Mouse (Mus musculus): ENCODE measurements around the gene 1700037H04Rik.

Gene 1700037H04Rik

DNA sequence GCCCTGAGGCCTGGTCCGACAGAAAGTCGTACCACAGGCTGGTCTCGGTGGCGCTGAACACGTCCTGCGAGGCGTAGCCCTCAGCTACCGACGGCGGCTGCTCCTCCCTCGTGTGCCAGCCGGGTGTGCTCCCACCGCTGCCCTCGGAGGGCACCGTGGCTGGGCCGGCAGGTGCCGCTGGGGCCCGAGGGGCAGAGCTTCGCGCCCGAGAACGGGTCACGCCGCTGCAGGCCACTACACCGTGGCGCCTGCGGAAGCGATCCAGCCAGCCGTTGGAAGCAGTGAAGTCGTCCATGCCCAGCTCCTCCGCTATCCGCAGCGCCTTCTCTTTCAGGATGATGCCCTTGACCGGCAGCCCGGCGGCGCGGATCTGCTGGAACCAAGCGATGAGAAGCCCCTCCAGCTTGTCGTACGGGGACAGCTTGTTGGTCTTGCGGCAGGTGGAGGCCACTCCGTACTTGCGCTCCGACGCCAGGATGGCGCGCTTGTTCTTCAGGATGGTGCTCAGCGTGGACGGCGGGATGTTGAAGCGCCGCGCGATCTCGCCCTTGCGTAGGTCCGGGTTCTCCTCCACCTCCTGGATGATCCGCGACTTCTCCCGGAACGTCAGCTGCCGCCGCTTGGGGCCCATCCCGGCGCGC lies 19.5 kb upstream of the 1700037H04Rik start:
- DNase-seq (ENCODE audit: low read depth, low spot score): peak; percentile 64

DNA sequence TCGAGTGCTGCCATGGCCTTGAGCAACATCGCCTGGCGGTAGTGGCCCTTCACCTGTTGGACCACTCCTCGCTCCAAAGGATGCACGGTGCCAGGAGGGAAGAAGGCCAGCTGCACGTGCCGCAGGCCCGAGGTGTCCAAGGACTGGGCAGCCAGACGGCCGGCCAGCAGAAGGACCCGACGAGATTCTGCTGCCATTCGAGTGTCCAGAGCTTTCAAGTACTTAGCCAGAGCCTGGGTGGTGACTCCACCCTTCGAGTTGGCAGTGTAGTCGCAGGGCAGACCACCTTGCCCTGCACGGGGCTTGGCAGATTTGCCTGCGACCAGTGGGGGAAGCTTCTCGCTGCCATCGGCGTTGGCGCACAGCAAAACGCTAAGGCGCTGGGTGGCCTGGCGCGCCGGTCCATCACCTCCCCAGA lies 19.0 kb upstream of the 1700037H04Rik start:
- peak; percentile 31 for DNase-seq (ENCODE audit: low read depth, low spot score)

GRCm38 (mm10) chr2:131177932-131178331 lies 18.1 kb upstream of the 1700037H04Rik start:
- no peak for DNase-seq (ENCODE audit: low read depth, low spot score)

DNA sequence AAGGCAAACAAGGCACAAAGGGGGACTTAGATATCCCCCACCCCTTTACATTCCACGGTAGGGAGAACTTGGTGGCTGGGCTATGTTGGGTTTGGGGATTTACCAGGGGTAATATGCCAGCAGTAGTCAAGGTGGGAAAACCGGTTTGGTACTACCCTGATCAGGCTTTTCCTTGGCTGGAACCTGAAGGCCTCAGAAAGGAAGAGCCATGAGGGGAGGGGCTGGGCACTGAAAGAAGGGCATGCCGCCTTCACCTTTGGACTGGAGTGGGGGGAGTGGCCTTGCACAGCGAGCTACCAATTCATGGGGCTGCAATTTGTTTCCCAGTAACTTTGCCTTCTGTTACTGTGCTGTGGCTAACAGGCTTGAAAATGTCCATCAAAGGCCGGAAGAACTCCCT lies 16.6 kb upstream of the 1700037H04Rik start:
- DNase-seq (ENCODE audit: low read depth, low spot score): no peak

- no peak for DNase-seq (ENCODE audit: low read depth, low spot score)
Observed at GRCm38 (mm10) chr2:131175945-131176309, 16.0 kb upstream of the 1700037H04Rik start.

DNA sequence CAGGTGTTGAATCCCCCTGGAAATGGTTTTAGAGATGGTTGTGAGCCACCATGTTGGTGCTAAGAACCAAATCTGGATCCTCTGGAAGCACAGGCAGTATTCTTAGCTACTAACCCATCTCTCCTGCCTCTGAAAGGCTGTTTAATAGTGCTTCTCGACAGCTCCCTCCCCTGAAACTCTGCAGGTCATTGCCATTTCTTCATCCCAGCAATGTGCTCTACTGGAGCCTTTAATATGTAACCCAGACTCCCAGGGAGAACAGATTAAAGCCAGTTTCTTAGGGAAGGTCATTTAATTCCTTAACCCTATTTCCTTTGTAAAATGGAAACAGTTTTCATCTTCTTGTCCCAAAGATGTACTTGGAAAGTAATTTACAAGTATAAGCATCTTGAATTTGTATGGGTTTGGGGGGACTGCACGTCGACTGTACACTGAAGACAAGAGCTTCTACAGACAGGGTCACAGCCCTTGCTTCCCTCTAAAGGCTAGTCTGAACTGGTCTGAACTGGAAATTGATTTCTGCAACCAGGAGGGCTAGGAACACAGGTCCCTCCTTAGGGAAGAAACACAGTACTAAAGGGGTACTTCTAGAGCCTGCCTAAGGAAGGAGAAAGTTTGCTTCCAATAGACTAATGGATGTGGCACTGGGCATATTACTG lies 15.5 kb upstream of the 1700037H04Rik start:
- no peak for DNase-seq (ENCODE audit: low read depth, low spot score)

GRCm38 (mm10) chr2:131174700-131175099 lies 14.8 kb upstream of the 1700037H04Rik start:
- peak; percentile 86 for DNase-seq (ENCODE audit: low read depth, low spot score)

DNA sequence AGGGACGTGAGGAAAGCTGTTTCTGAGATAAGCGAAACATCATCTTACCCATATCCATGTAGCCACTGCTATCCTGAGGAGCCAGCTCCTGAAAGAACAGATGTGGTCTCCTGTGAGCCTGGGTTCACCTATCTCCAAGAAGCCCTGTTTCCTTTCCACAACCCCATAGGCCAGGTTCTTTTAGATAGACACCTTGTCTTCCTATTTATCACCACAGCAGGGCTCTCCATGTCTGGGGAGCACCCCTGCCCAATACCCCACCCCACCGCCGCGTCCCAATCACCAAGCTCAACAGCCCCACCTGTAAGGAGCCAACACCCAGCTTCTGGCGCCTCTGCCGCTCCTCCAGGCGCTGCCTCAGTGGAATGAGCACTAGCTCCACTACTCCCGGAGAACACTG lies 12.4 kb upstream of the 1700037H04Rik start:
- DNase-seq (ENCODE audit: low read depth, low spot score): no peak

- DNase-seq (ENCODE audit: low read depth, low spot score): peak; percentile 47
Observed at GRCm38 (mm10) chr2:131171401-131172104, 11.7 kb upstream of the 1700037H04Rik start.

DNA sequence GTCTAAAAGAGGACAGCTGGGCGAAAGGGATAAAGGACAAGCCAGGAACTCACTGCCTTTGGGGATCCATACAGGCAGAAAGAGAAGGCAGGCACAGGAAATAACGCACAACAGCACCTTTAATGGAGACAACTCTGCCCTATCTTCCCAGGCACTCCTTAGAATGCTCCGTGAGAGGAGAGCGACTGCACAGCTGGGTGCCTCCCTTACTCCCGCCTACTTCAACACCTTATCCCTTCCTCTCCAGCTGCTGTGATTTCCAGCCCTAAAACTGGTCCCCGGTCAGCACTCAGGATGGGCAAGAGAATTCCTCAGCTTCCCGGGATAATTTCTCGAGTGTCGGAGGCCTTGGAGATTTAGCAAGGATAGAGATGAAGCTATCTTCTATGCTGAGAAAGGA lies 11.1 kb upstream of the 1700037H04Rik start:
- DNase-seq (ENCODE audit: low read depth, low spot score): no peak

DNA sequence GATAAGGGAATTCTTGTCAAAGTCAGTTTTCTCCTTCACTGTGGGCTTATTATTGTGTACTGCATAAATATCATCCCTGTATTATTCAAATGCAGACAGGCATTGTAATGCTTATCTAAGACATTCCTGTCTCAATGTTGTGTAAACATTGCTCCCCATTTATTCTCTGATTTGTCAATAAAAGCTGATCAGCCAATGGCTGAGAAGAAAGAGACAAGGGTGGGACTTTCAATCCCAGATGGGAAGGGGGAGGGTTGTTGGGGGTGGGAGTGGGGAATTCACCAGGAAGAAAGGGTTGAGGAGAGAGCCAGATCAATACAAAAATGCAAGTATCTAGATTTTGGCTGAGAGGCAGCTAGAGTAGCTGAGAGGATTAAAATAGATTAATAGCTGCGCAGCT lies 9.0 kb upstream of the 1700037H04Rik start:
- DNase-seq (ENCODE audit: low read depth, low spot score): no peak

DNA sequence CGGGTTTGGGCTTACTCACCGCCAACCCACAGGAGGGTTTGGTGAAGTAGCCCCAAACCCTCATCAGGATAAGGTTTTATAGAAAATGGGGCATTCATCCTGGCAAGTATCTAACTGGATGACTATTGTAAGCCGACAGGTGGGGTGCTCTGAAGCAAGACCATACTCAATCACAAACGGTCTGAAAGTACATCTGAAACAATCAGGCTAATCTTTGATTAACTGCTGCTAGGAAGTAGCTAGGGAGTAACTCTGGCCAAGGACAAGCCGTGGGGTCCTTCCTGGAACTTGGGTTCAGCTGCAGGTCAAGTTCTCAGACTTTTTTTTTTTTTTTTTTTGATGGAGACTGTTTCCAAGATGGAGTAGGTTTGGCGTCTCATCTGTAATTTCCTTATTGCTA lies 8.1 kb upstream of the 1700037H04Rik start:
- DNase-seq (ENCODE audit: low read depth, low spot score): no peak

DNA sequence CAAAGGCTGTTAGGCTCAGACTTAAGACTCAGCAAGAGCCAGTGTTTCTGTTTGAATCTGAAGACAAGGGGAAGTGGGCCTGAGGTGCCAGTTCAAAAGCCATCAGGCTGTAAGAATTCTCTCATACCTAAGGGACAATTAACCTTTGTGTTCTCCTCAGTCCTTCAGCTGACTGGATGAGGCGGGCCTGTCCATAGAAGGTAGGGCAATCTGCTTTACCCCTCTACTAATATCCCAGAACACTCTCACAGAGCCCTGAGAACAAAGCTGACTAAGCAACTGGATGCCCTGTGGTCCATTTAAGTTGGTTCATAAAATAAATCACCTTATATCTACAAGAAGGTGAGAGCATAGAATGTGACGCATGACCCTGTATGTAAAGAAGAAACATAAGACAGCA lies 6.3 kb upstream of the 1700037H04Rik start:
- no peak for DNase-seq (ENCODE audit: low read depth, low spot score)

GRCm38 (mm10) chr2:131163924-131164323 lies 4.0 kb upstream of the 1700037H04Rik start:
- DNase-seq (ENCODE audit: low read depth, low spot score): no peak

DNA sequence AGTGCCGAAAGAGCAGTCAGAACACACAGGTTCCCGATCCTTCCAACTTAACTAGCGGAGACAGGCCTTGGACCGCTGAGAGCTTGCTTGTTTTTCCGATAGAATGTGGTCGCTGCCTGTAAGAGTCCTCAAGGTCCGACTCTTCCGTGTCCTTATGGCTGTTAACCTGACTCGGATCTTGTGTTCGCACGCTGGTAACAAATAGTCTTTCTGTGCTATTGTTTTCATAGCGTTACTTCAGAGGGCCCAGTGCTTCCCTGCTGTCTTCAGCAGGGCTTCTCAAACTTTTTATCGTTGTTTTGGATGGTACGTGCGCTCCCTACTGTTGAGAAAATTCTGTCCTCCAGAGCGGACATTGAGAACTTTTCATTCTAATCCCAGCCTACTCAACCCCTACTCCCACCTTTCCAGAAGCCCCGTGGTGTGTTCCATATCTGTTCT lies 810 bp upstream of the 1700037H04Rik start:
- no peak for DNase-seq (ENCODE audit: low read depth, low spot score)

GRCm38 (mm10) chr2:131159491-131159910 lies 380 bp downstream of the 1700037H04Rik start:
- no peak for DNase-seq (ENCODE audit: low read depth, low spot score)

DNA sequence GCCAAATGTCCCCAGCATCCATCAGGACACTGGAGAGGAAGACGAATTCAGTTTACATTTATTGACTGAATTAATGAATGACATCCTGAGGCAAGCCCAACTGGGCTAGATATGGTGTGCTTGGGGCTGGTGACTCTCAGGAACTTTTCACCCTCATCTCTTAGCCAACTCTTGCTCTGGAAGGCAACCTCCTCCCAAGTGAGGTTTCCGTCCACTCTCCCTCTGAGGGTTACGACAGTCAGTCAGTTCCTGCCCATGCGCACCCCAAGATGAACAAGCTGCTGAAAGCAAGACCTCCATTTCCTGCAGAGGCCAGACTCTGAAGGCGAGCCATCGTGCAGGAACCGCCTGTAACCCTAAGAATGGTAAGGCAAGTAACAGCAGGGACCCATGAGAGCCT lies 2.9 kb downstream of the 1700037H04Rik start:
- no peak for DNase-seq (ENCODE audit: low read depth, low spot score)

- no peak for DNase-seq (ENCODE audit: low read depth, low spot score)
Observed at GRCm38 (mm10) chr2:131154036-131154435, 5.8 kb downstream of the 1700037H04Rik start.

GRCm38 (mm10) chr2:131152166-131152730 lies 7.6 kb downstream of the 1700037H04Rik start:
- no peak for DNase-seq (ENCODE audit: low read depth, low spot score)

DNA sequence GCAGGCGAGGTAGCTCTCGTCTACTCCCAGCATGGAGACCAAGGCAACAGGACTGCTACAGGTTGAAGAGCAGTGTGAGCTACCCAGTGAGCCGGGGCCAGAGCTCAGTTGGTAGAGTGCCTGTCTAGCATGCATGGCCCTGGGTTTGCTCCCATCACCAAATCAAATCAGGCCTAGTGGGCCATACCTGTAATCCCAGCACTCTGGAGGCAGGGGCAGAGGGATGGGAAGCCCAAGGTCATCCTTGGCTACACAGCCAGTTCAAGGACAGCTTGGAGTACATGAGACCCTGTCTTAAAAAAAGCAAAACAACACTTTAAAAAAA lies 10.7 kb downstream of the 1700037H04Rik start:
- DNase-seq (ENCODE audit: low read depth, low spot score): no peak

GRCm38 (mm10) chr2:131148353-131149253 lies 11.3 kb downstream of the 1700037H04Rik start:
- no peak for DNase-seq (ENCODE audit: low read depth, low spot score)

- DNase-seq (ENCODE audit: low read depth, low spot score): no peak
Observed at GRCm38 (mm10) chr2:131147043-131147365, 12.9 kb downstream of the 1700037H04Rik start.
